Mouse (Mus musculus) spleen, postnatal 4 days (tissue): ENCODE measurements around the gene Pwwp2b.

Source experiments
- DNase-seq, 2 experiments: peaks; one replicate each; pipeline ENCODE4 v3.0.0; 2022; ENCODE audit warnings: low spot score in 2 of 2

The Pwwp2b gene

DNA sequence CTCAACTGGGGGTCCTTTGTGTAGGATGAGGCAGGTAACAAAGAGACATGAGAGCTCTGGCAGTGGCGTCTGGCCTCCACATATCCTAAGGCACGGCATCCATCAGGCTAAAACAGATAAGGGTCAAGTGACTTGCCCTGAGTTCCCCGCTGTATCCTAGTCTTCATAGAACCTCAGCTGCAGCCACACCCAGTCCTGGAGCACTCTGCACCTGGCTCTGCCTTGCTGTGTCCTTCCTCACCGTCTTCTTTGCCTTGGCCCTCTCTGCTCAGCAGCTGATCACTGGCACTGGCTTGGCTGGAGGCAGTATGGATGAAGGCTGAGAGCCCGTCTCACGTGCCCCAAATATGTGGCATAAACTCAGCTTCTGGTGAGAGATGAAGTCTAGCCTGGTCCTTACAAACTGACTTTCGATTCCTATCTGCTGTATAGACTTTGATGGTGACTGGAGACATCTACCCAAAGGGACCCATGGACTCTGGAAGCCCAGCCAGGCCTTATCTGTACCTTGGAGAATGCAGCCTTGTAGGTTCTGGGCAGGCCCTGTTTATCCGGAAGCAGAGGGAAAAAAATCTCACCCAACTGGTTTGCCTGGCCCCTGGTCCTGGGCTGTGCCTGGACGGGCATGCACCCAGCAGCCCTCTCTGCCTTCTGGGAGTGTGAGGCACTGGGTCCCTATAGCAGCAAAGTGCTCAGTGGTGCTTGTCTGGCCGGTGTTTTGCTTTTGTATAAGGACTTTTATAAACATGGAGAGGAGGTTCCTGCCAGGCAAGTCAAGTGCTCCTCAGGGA, 9.7 kb downstream of the Pwwp2b start:
- DNase-seq, result no peak

DNA sequence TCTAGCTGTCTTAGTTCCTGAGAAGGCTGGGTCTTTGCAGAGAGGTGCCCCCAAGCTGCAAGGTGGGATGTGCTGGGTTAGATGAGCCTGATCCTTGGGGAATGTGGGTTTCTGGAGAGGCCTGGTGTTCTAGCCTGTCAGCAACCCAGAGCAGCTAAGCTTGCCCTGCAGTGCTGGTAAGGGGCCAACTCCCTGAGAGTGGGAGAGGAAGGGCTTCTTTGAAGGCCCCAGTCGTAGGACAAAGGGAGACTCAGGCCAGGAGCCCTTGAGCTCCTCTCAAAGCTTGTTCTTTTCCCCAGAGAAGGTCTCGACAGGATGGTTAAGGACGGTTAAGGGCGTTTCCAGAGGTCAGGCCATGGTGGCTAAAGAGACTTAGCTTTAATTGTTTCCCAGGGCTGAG, 16.1 kb downstream of the Pwwp2b start:
- no peak for DNase-seq

DNA sequence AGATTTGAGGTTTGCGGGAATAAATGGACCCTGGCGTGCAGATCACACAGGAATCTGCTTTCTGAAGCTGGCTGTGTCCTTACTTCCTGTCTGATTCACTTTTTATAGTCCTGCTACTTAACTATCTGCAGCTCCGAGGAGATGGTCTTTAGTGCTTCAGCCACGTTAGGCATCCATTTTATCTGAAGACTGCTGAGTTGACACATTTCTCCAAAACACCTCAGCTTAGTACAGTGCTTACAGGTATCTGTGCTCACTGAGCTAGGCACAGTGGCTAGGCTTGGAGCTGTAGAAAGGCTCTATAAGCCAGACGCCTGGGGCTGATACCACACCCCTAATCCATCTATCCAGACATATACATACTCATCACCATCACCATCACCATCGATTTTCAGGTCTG, 17.4 kb downstream of the Pwwp2b start:
- no peak for DNase-seq

DNA sequence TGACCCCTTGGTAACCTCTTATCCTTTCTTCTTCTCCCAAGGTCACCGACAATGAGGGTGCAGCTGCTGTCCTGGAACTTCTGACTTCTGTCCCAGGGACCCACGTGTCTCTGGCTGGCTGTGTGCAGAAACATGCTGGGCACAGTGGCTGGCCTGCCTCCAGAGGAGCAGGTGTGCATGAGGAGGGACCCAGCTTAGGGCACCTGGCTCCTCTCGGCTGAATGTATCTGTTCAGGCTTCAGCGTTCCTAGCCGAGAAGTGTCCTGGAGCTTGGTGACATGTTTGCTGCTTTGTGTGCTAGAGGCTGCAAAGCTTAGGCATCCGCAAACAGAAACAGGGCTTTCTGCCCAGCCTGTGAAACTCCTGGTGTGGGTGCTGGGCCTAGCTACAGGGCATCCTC, 18.1 kb downstream of the Pwwp2b start:
- DNase-seq, result no peak

DNA sequence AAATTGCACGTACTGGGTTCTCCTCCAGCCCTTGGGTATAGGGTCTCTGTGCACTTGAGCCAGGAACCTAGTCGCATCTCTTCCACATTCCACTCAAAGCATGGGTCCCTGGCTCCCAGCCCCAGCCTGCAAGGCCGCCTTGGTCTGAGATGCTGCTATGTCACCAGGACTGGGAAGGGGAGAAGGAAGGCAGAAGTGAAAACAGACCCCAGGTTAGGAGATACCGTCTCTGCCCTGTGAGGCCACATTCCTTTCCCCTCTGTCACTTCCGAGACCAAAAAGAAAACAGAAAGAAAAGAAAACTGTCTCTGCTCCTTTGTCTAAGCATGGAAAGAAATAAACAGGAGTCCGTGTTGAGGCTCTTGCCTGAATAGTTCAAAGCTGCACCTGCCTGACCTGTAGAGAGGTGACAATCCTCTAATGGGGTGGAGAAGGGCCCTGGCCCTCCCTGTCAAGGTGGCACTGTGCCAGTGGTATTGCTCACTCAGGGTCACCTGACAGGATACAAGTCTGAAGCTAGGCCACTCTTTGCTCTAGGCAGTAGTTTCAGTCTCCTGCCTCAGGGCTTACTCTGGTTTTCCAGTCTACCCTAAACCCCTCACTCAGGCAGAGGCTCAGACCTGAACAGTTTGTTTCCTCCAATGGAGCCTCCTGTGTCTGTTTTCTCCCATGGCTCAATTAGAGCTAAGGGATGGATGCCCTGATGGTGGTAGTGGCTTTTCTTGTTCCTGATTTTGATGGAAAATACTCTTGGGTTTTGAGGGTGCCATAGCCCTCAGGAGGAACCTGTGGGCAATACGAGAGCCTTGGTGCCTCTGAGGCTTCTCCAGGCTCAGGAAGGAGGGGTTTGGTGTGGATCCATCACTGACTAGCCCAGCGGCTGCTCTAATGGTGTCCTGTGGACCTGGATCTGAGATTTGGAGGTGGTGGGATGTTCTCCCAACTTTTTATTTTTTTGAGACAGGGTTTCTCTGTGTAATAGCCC, 18.9 kb downstream of the Pwwp2b start:
- DNase-seq, result no peak

DNA sequence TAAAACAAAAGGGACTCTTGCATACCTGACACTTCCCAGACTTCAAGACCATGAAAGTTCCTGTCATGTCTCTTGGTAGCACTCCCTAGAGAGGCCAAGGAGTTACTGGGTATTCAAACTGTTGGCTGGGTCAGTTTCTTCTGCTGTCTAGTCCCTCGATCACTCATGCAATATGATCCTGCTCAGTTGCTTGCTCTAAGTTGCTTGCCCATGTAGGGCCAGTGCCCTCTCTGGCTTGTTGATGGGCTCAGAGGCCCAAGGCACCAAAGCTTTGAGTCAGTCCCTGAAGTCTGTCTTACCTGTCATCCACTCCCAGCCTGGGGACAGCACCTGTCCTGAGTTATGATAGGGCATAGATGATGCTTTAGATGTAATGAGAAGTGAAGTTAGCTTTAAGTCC, 22.5 kb downstream of the Pwwp2b start:
- DNase-seq, result no peak

DNA sequence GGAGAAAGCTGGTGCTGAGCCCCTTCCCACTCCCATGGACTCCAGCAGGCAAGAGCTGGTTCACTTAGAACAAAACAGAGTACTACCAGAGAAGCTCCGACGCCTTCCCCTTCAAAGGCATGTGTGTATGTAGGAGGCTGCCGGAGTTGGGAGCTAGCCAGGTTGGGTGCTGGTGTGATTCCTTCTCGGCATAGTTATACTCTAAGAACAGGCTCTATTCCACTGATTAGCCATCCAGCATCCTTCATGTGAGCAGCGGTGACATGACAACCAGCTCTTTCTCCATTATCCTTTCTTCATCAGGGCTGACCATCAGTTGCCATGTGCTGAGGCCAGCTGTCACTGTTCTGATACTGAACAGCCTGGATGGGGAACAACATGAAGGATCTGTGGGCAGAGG, 23.6 kb downstream of the Pwwp2b start:
- DNase-seq, result no peak

DNA sequence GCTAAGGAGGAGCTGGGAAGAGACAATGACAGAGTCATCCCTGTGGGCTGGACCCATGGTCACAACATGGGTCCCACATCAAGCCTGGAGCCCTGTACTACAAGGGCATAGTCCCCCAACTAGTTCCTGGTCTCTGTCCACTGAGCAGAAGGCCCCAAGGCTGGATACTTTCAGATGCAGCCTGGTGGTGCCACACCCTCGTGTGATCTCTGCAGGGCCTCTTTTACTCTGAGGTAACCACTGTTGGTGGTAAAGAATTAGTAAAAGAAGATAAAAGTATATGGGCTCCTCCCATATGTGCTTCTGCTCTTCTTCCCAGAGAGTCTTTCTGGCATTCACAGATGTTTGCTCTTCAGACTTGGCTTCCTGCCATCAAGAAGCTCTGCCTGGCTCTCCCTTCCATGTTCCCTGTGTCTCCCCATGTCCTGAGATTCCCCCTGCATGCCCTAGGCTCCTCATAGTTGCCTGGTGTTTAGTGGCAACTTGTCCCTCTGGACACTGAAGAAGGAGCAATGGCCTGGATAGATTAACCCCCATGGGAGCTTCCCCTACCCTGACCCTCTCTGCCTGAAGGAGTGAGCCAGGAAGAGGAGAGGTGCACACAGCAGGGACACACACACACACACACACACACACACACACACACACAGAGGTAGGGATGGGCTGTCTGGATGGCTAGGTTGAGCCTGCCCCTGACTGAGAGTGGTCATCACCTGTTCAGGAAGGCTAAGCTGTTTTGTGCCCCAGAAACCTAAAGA, 24.5 kb downstream of the Pwwp2b start:
- DNase-seq, result no peak

DNA sequence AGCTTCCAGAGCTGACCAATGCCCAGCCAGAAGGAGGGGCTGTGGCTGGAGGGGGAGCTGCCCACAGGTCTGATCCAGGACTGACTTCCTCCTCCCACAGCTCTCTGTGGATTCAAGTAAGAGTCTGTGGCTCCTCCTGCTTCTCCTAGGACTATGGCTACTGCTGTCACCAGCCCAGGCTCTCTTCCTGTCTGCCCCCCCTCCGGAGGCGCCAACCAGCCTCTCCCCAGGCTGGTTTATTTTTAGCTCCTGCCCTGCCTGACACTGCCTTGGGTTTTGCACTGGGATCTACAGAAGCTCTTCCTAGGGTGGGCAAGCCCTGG, 25.1 kb downstream of the Pwwp2b start:
- DNase-seq, result no peak

DNA sequence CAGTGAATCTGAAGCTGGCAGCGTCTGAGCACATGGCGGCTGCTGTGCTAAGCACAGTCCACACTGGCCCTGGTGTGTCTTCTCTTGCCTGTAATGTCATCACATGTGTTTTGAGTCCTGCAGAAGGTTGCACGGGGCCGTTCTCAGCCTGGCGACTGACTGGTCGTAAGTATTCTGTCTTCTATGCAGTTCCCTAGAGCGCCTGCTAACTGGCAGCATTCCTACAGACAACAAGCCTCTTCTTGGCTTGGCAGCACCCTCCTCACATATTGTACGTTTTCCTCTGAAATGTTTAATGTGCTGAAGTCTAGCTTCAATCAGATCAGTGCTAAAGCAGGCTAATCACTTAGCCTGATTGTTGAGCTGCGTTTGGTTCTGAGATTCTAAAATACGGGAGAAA, 27.3 kb downstream of the Pwwp2b start:
- no peak for DNase-seq

DNA sequence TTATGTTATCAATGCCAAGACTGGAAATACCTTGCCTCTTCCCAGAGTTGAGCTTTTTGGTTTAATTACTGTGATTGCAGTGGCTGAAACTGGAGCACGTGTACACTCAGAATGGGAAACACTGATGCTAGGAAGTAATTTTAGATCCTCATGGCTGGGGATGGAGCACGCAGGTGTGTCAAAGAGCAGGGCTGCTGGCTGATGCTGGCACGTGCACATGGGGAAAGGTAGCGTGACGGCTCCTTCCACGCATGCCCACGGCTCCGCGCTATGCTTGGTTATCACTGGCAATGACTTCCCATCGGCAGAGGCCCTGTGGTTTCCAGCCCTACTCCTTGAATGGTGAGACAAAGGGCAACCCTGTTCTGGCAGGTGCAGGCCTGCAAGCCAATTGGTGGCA, 27.9 kb downstream of the Pwwp2b start:
- DNase-seq, result no peak

DNA sequence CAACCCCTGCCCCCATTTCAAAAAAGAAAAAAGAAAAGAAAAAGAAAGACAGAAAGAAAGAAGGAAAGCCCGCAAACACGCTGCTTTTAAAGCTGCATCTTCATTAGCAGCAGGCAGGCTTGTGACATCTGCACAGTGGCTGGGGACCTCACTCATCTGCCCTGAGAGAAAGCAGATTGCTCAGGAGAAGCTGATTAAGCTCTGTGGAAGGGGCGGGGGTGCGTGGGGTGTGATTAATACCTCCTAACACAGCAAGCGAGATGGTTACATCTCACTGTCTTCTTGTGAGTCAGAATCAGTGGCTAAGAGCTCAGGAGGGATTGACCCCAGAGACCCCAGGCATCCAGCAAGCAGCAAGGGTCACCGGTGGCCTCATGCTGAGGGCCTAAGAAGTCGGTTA, 29.3 kb downstream of the Pwwp2b start:
- no peak for DNase-seq

DNA sequence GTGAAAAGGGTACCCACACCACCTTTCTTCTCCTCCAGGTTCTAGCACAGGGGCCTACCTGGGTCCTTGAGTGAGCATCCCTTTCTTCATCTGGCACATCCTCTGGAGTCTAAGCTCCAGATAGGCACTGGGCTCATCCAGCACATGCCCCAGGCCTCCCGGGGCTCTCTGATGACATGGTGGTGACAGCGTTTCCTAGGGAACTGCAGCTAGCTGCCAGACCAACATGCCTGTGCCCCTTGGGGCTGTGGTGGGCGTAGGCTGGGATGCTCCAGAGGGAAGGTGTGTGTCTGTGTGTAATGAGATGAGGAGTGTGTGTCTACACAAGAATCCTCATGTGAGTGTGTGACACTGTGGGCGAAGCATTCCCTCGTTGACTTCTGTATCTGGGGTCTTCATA, 31.3 kb downstream of the Pwwp2b start:
- DNase-seq, result no peak

DNA sequence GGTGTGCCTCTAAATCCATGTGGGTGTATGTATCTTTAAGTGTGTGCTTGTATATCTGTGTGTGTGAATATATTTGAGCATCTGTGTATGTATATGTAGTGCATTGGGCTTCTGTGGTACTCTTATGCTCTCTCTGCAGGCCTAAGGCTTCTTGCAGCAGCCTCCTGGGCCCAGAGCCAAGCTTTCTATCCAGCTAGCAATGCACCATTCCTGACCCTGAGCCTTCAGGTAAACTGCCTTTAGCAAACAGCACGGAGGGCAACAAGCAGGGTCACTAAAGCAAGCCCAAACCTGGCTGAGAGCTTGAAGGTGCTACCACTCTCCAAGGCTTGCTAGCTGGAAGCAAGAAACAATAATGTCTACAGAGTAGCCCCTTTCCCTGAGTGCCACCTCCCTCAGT, 31.8 kb downstream of the Pwwp2b start:
- no peak for DNase-seq

DNA sequence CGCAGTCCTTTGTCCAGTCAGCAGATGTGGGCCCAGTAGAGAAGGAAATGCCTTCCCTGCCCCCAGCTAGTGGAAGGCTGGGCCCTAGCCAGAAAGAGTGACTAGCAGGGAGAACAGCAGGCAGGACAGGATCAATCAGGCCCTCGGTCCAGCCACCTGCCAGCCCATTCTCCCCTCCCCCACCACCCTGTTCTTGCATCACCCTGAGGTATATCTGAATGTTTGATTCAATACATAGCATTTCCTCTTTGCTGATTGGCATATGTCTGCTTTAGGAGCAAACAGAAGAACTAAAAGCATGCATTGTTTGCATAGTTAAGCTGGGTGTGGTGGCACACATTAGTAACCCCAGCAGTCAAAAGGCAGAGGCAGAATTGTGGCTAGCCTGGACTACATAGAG, 32.9 kb downstream of the Pwwp2b start:
- no peak for DNase-seq

DNA sequence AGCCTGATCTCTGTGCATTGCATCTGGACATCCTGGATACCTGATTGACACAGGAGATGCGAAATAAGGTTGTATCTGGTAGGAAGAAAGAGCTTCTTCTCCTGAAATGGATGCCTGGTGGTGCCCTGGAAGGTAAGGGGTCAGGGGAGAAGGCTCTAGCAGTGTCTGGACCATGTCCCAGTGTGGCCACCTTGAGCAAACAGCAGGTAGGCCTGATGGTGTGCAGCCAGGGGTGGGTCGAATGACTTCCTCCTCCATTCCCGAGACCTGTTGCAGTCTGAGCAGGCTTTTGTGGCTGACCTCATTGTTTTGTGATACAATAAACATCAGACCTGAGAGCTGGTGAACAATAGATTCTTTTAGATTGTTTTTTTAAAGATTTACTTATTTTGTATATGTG, 33.8 kb downstream of the Pwwp2b start:
- DNase-seq, result no peak

DNA sequence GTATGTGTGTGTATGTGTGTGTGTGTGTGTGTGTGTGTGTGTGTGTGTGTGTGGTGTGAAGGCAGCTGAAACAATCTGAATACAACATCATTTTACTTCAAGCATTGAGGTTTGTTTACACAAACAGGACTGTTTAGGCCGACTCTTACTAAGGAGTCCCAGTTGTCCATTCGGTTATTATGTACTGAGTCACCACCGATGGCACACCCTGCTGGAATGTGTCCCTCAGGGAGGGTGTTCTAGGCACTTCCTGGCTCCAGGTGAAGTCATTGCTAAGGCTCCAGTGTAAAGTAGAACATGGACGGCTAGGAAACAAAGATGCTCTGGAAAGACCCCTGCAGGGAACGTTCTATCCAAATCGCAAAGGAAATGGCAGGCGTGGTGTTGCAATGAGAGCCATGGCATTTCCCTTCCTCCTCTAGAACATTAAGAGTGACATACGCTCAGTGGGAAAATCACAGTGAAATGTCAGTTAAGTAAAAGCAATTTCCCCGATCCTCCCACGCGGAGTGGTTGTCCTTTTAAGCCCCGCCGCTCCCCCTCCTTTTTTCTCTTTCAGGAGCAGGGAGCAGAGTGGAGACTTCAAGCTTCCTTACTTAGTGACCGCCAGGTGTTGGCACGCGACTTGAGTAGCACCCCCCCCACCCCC, 37.1 kb downstream of the Pwwp2b start:
- DNase-seq, result no peak

DNA sequence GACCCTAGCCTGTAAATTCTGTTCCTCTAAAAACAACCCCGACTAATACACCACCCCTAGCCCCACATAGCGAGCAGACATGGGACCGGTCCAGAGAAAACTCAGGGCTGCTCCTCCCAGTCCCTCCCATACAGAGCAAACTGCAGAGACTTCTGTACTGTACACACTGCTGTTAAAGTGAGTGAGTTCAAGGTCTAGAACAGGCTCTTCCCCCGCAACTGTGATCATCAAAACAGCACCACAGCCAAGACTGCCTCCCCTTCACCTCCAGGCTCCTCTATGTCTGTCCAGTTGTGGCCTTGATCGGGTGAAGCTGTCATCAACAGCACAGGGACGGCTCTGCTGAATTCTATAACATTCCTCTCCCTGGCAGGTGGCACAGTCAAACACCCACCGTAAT, 40.3 kb downstream of the Pwwp2b start:
- DNase-seq, result no peak

DNA sequence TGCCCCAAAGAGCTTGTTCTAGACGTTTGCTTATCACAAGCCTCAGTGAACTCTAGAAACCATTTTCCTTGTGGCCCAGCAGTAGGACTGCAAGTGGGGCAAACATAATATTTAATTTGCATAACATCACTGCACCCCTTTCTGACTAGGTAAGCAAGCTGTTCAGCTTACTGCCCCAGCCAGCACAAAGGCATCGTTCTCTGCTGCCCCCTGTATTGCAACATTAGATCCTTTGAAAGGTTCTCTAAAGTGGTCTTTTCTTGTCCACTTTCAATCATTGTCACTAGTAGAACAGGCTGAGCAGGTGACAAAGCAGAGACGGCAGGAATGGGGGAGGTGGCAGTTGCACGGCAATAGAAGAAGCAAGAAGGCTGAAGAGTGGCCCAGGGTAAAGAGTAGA, 45.1 kb downstream of the Pwwp2b start:
- no peak for DNase-seq

DNA sequence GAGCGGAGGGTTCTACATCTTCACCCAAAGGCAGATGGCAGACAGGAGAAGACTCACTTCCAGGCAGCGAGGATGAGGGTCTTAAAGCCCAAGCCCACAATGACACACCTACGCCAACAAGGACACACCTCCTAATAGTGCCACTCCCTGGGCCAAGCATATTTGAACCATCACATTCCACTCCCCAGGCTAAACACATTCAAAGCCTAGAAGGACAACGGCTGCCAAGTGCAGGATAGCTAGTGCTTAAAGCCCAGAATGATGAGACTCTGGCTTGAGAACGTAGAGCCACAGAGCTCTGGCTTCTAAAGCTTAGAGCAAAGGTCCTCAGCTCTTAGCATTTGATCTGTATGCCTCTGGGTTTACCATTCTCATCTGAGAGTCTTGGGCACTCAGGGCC, 45.8 kb downstream of the Pwwp2b start:
- DNase-seq, result no peak

DNA sequence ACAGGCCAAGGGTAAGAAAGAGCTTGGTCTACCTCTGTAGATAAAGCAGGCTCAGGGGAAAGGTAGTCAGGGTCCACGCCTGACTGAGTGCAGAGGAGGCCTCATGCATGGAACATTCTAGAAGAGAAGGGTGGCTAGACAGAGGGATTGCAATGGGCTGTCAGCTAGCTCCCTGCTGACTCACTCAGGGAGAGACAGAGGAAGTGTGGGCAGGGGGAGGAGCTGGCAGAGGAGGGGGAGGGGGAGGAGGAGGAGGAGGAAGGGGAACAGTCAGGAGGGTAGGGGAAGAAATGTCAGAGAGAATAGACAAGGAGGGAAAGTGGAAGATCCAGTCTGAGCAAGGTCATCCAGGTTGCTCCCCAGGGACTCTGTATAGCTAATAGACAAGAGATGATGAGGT, 47.4 kb downstream of the Pwwp2b start:
- DNase-seq, result no peak

DNA sequence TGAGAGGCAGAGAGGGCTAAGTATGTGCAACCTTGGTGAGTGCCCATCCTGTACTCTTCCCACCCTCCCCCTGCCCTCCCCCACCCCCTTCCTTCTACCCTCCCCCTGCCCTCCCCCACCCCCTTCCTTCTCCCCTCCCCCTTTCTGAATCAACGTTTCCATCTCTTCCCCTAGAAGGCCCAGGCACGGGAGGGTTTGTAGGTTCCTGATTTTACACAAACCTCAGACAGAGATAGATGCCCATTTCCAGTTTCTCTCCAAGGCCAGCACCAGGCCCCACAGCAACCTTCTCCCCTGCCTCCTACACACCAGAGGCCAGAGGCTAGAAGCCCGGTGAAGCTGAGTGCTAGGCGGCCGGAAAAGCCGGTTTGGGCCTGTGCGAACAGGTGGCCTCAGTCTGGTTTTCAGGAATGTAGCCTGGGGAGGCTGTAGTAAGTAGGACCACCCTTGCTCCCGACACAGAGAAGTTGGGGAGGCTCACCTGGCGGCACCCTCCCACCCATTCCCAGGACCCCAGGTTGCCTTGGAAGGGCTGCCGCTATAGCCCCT, 48.3 kb downstream of the Pwwp2b start:
- DNase-seq, result no peak
